Mouse (Mus musculus) liver, embryonic 14.5 days (tissue): ENCODE results near the gene Crxos.

Source experiments
- CTCF ChIP-seq: IDR thresholded peaks from 2 replicates; pipeline ENCODE4 v1.5.1; 2016; ENCODE audit warnings: antibody characterized with exemption, low read depth, control low read depth
- EP300 ChIP-seq: IDR thresholded peaks from 2 replicates; pipeline ENCODE4 v1.6.1; 2016; ENCODE audit warnings: antibody characterized with exemption, low read depth

- no peak for TF ChIP-seq CTCF
- TF ChIP-seq EP300, result no peak
Observed at GRCm38 (mm10) chr7:15916996-15917395, 34.6 kb downstream of the Crxos start.
